Comparison of ENCODE assay signal across 10 mouse cellular contexts in the genomic region with DNA sequence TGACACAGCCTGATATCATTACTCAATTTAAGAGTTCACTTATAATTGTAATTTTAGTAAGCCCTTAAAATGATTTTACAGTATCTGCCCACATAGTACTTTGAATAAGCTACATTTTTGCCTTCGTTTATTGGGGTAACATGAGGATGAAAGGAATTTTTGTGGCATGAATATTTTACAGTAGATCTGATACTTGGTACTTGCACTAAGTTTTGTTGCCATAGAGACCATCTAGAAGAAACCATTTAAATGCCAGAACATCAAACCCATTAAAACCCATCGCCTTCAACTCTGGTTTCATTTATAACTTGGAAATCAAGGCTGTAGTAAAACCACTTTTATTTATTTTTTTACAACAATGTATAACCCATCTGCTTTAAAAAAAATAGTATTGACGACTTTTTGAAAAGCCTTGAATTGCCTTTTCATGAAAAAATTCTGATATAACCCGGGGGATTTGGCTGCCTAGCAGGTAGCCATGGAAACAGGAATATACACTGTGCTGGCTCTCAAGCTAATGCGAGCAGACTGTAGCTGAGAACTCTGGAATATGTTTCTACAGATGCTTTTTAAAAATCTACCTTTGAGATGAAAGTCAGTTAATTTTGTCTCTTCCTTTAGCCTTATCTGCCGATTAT.
DNase-seq lines count a peak whose midpoint lies in the region; ATAC-seq and TF ChIP-seq lines count a peak whose summit lies in the region.
"Had no signal": no experiment of that assay in that cellular context is flagged by ENCODE, and none has a peak within 500 bp of the region (broad histone marks: within the 10 kb centered on the region; RNA-seq: fewer than 3 reads in every experiment).

No protein-coding gene starts in this region.

- no peaks in the 10 kb centered on the region for H3K4me1 ChIP-seq in hindbrain, embryonic 11.5 days (replicated peaks; ENCODE audit: control insufficient read depth, insufficient read depth, low read length)
- H3K4me1 ChIP-seq in hindbrain, embryonic 12.5 days, result peaks cover 2% of the 10 kb centered on the region; the same call in 1 of the 2 replicates
- H3K4me1 ChIP-seq in hindbrain, embryonic 16.5 days (ENCODE audit: control insufficient read depth, insufficient read depth, low read depth, low read length), result no peaks in the 10 kb centered on the region; the same call in 1 of the 2 replicates
- H3K4me1 ChIP-seq in midbrain, embryonic 13.5 days (replicated peaks), result peaks cover 6% of the 10 kb centered on the region

- peak; percentile 30 for DNase-seq in hindbrain, embryonic 11.5 days (ENCODE audit: low spot score)
- DNase-seq in brain, embryonic 14.5 days (ENCODE audit: low read depth), result peak; percentile 87
- DNase-seq in adrenal gland, adult 8-10 months, result no peak
- DNase-seq in liver, result no peak
- DNase-seq in adrenal gland, postnatal 36 days, result no peak
- DNase-seq: kidney, postnatal 36 days had no signal

- H3K9ac ChIP-seq in hindbrain, embryonic 11.5 days (ENCODE audit: low read depth, low read length), result no peak overlapping the region
- H3K9ac ChIP-seq in hindbrain, embryonic 12.5 days, result no peak overlapping the region
- no peak overlapping the region for H3K9ac ChIP-seq in hindbrain, embryonic 16.5 days (ENCODE audit: low read depth, low read length)
- H3K9ac ChIP-seq in midbrain, embryonic 13.5 days (replicated peaks), result no peak overlapping the region

- TF ChIP-seq POLR2A in brain, embryonic 14.5 days (IDR thresholded peaks at IDR 0.05; ENCODE audit: borderline replicate concordance, extremely low read depth, insufficient read depth, insufficient read length, poor library complexity, severe bottlenecking), result no peak

- ATAC-seq in hindbrain, embryonic 11.5 days (ENCODE audit: low FRiP score), result no peak
- no peak for ATAC-seq in hindbrain, embryonic 12.5 days (ENCODE audit: low FRiP score)
- peak; percentile 92 for ATAC-seq in hindbrain, embryonic 16.5 days
- ATAC-seq in midbrain, embryonic 13.5 days, result peak; percentile 89
- ATAC-seq: Patski had no signal

- no peak overlapping the region for H3K27ac ChIP-seq in hindbrain, embryonic 11.5 days (ENCODE audit: low read depth, low read length)
- no peak overlapping the region for H3K27ac ChIP-seq in hindbrain, embryonic 12.5 days
- H3K27ac ChIP-seq in hindbrain, embryonic 16.5 days (ENCODE audit: low read depth, low read length), result no peak overlapping the region
- H3K27ac ChIP-seq in midbrain, embryonic 13.5 days, result no peak overlapping the region

- no peaks in the 10 kb centered on the region for H3K36me3 ChIP-seq in hindbrain, embryonic 11.5 days (ENCODE audit: control insufficient read depth, insufficient read depth, low read length)
- no peaks in the 10 kb centered on the region for H3K36me3 ChIP-seq in hindbrain, embryonic 12.5 days
- no peaks in the 10 kb centered on the region for H3K36me3 ChIP-seq in hindbrain, embryonic 16.5 days (ENCODE audit: control insufficient read depth, insufficient read depth, low read length)
- no peaks in the 10 kb centered on the region for H3K36me3 ChIP-seq in midbrain, embryonic 13.5 days

- no peak overlapping the region for H3K4me3 ChIP-seq in hindbrain, embryonic 11.5 days (ENCODE audit: low read depth, low read length)
- no peak overlapping the region for H3K4me3 ChIP-seq in hindbrain, embryonic 12.5 days
- H3K4me3 ChIP-seq in hindbrain, embryonic 16.5 days (ENCODE audit: low read length), result no peak overlapping the region
- no peak overlapping the region for H3K4me3 ChIP-seq in midbrain, embryonic 13.5 days (replicated peaks)

- 81% methylated on average over 6 of the region's 6 CpGs for WGBS in hindbrain, embryonic 11.5 days
- WGBS in hindbrain, embryonic 12.5 days, result 67% methylated on average over 6 of the region's 6 CpGs
- 40% methylated on average over 6 of the region's 6 CpGs for WGBS in hindbrain, embryonic 16.5 days
- WGBS in midbrain, embryonic 13.5 days, result 52% methylated on average over 6 of the region's 6 CpGs

- no peak overlapping the region for H3K4me2 ChIP-seq in hindbrain, embryonic 11.5 days (replicated peaks; ENCODE audit: low read depth, low read length)
- no peak overlapping the region for H3K4me2 ChIP-seq in hindbrain, embryonic 12.5 days (replicated peaks)
- no peak overlapping the region for H3K4me2 ChIP-seq in hindbrain, embryonic 16.5 days (ENCODE audit: low read length)
- H3K4me2 ChIP-seq in midbrain, embryonic 13.5 days (replicated peaks), result no peak overlapping the region

- no peak for TF ChIP-seq CTCF in brain, embryonic 14.5 days (IDR thresholded peaks at IDR 0.05; ENCODE audit: borderline replicate concordance, extremely low read depth, insufficient read depth, insufficient read length)

- H3K9me3 ChIP-seq in hindbrain, embryonic 11.5 days (ENCODE audit: control insufficient read depth, low read length), result no peaks in the 10 kb centered on the region
- H3K9me3 ChIP-seq in hindbrain, embryonic 12.5 days (replicated peaks), result no peaks in the 10 kb centered on the region
- no peaks in the 10 kb centered on the region for H3K9me3 ChIP-seq in hindbrain, embryonic 16.5 days (ENCODE audit: control insufficient read depth, low read length)
- H3K9me3 ChIP-seq in midbrain, embryonic 13.5 days, result no peaks in the 10 kb centered on the region

- no peaks in the 10 kb centered on the region for H3K27me3 ChIP-seq in hindbrain, embryonic 11.5 days (ENCODE audit: control insufficient read depth, insufficient read depth, low read length)
- no peaks in the 10 kb centered on the region for H3K27me3 ChIP-seq in hindbrain, embryonic 12.5 days
- no peaks in the 10 kb centered on the region for H3K27me3 ChIP-seq in hindbrain, embryonic 16.5 days (replicated peaks; ENCODE audit: control insufficient read depth, insufficient read depth, low read length)
- no peaks in the 10 kb centered on the region for H3K27me3 ChIP-seq in midbrain, embryonic 13.5 days
- H3K27me3 ChIP-seq: Patski had no signal

Comparison
In these comparisons a context has a peak if more than half of its experiments do, and no peak if none do; other contexts are left out.
1. ATAC-seq: peak in hindbrain, embryonic 16.5 days (single experiment) and midbrain, embryonic 13.5 days (single experiment); none in hindbrain, embryonic 11.5 days (single experiment) and hindbrain, embryonic 12.5 days (single experiment).
2. DNase-seq: peak in hindbrain, embryonic 11.5 days (single experiment) and brain, embryonic 14.5 days (single experiment); none in adrenal gland, adult 8-10 months (single experiment), liver (single experiment) and adrenal gland, postnatal 36 days (0 of 2).